Mouse (Mus musculus) pancreas, adult 10 weeks (tissue): ENCODE data around the gene H2al1k. TPM values are rescaled to one million over a fixed set of nuclear protein-coding genes. Genes with fewer than 3 reads are reported as not detected.

Experiments used
- polyA plus RNA-seq: library from polyadenylated mRNA; stranded (reverse); fragments of 350-450 nt; fragmentation: Illumina TruSeq; extraction: RNeasy Lipid Tissue Mini Kit (QIAGEN cat#74804); gene quantifications from one replicate; pipeline ENCODE4 v1.2.3, GENCODE M21; 2015; ENCODE audit warnings: low read depth, low replicate concordance; ENCODE audit not compliant: insufficient read depth

The H2al1k gene
- not detected for polyA plus RNA-seq

GRCm38 (mm10) chrX:9350327-9350726 lies at the start of gene H2al1k:
Gene H2al1k (plus strand): TSS chrX:9350627.

Other genes starting within 250 kb of the H2al1k start
- not detected for gene 4930402K13Rik, start 246.1 kb upstream of the H2al1k start, polyA plus RNA-seq
- 0.46 TPM for gene Lancl3, start 150.7 kb upstream of the H2al1k start, polyA plus RNA-seq
- gene Gm14862, start 93.7 kb upstream of the H2al1k start, polyA plus RNA-seq: not detected
- 1.3 TPM for gene Xk, start 77.9 kb upstream of the H2al1k start, polyA plus RNA-seq
- gene H2al1m, start 66.9 kb upstream of the H2al1k start, polyA plus RNA-seq: not detected
- 2.1 TPM for gene Cybb, start 137.1 kb downstream of the H2al1k start, polyA plus RNA-seq
- not detected for gene H2al1o, start 221.8 kb downstream of the H2al1k start, polyA plus RNA-seq